Mouse (Mus musculus) spleen, postnatal 36 days (tissue): ENCODE measurements around the gene Diaph3.

Experiments used
- DNase-seq, 2 experiments: peaks; one replicate each; pipeline ENCODE4 v3.0.0; 2022; ENCODE audit warnings: low spot score in 2 of 2, mixed read lengths in 1 of 2

Gene Diaph3

GRCm38 (mm10) chr14:86847154-86847810 is 293.8 kb downstream of the Diaph3 start:
- no peak for DNase-seq

- DNase-seq: no peak
Measured at GRCm38 (mm10) chr14:86844075-86844474, 297.0 kb downstream of the Diaph3 start.

- DNase-seq: no peak
Measured at GRCm38 (mm10) chr14:86837642-86838041, 303.4 kb downstream of the Diaph3 start.

- no peak for DNase-seq
Measured at GRCm38 (mm10) chr14:86834851-86835250, 306.2 kb downstream of the Diaph3 start.

- no peak for DNase-seq
Measured at GRCm38 (mm10) chr14:86834269-86834668, 306.8 kb downstream of the Diaph3 start.

GRCm38 (mm10) chr14:86833003-86833402 is 308.0 kb downstream of the Diaph3 start:
- no peak for DNase-seq

- DNase-seq: no peak
Measured at GRCm38 (mm10) chr14:86816246-86816645, 324.8 kb downstream of the Diaph3 start.

GRCm38 (mm10) chr14:86788880-86789641 is 352.0 kb downstream of the Diaph3 start:
- no peak for DNase-seq

GRCm38 (mm10) chr14:86786866-86787265 is 354.2 kb downstream of the Diaph3 start:
- DNase-seq: no peak

- DNase-seq: peak in 1 of 2 experiments; percentile 26
Measured at GRCm38 (mm10) chr14:86781553-86782273, 359.3 kb downstream of the Diaph3 start.

- DNase-seq: no peak
Measured at GRCm38 (mm10) chr14:86773311-86773710, 367.7 kb downstream of the Diaph3 start.

- DNase-seq: no peak
Measured at GRCm38 (mm10) chr14:86772176-86773150, 368.6 kb downstream of the Diaph3 start.

GRCm38 (mm10) chr14:86764286-86764685 is 376.7 kb downstream of the Diaph3 start:
- DNase-seq: no peak

- no peak for DNase-seq
Measured at GRCm38 (mm10) chr14:86757604-86758520, 383.2 kb downstream of the Diaph3 start.

- no peak for DNase-seq
Measured at GRCm38 (mm10) chr14:86757132-86757531, 383.9 kb downstream of the Diaph3 start.

GRCm38 (mm10) chr14:86750351-86750750 is 390.7 kb downstream of the Diaph3 start:
- no peak for DNase-seq

GRCm38 (mm10) chr14:86749425-86749824 is 391.6 kb downstream of the Diaph3 start:
- no peak for DNase-seq

GRCm38 (mm10) chr14:86748876-86749275 is 392.2 kb downstream of the Diaph3 start:
- no peak for DNase-seq

- no peak for DNase-seq
Measured at GRCm38 (mm10) chr14:86744523-86744922, 396.5 kb downstream of the Diaph3 start.

- DNase-seq: peak in 1 of 2 experiments; percentile 29
Measured at GRCm38 (mm10) chr14:86741855-86742531, 399.0 kb downstream of the Diaph3 start.
